Mouse (Mus musculus) heart, postnatal 0 days (tissue): ENCODE results near the gene Incenp.

ENCODE experiments used
- CTCF ChIP-seq: IDR thresholded peaks from 2 replicates; pipeline ENCODE4 v1.5.1; 2016; ENCODE audit warnings: antibody characterized with exemption, control low read depth, low read depth
- EP300 ChIP-seq: IDR thresholded peaks from 2 replicates; pipeline ENCODE4 v1.6.1; 2016; ENCODE audit warnings: antibody characterized with exemption, low read depth

DNA sequence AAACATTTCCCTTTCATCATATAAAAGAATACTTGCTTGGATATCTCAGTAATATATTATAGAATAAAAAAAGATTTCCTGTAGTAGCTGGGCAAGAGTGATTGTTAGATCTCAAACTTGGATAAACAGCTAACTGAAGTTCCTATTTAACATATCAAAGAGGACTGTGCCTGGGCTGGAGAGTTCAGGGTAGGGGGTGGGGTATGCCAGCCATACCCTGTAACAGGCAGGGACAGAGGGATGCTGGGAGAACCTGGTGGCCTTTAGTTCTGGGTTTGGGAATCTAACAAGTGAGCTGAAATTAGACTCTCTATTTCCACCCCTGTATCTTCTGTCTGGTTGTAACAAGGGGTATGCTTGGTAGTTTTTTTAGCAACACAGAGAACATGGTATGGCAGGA lies 23.7 kb upstream of the Incenp start:
- TF ChIP-seq CTCF (no peak), EP300 (no peak)
